In the genomic region with DNA sequence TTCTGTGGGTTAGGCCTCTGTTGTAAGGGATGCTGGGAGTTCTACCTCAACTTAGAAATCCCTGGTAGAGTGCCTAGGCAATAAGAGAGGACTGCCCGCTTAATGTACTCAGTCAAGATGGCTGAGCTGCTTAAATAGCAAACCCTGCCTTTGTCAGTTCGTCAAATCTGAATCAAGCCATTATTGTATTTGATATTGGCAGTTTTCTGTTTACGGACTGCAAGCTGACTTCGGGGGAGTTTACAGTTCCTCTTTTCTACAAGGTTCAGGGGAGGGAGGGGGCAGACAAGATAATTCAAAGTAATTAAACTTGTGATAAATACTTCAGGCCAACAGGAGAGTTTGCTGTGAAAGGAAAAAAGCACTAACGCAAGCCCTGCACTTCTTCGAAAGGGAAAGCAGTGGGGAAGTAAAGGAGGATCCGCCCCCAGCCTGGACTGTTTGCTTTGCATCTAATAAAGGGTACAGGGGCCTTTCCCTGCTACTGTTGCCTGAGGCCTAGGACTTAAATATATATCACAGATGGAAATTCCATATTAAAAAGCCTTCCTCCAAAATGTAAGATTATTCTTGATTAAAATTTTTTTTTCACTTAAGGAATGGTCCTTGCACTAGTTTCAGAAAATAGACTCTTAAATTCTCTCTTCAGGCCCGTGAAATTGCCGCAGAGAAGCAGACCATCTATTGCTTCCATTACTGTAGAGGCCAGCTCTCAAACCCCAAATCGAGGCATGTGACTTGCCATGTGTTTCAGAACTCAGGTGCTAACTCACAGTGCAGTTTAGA, we compare ENCODE assay signal across 9 mouse cellular contexts. TPM values are rescaled to one million over a fixed set of nuclear protein-coding genes. Genes with fewer than 3 reads are reported as not detected.
DNase-seq lines count a peak whose midpoint lies in the region; ATAC-seq lines count a peak whose summit lies in the region.
"Had no signal": no experiment of that assay in that cellular context is flagged by ENCODE, and none has a peak within 500 bp of the region (broad histone marks: within the 10 kb centered on the region; RNA-seq: fewer than 3 reads in every experiment).

No protein-coding gene starts in this region.

- DNase-seq in heart, adult 18-20 months: no peak
- DNase-seq in Muller cell, postnatal 12 days (ENCODE audit: inconsistent ontology term): peak; percentile 6
- DNase-seq in lung, postnatal 36 days: peak; percentile 8
- no peak for DNase-seq in testis, postnatal 14 days (ENCODE audit: low spot score)
- DNase-seq in urinary bladder, postnatal 36 days (ENCODE audit: low spot score in 2 of 2): no peak
- no peak for DNase-seq in layer of hippocampus, adult 11-12 months (ENCODE audit: low spot score)

- peak overlapping the region in 1 of 2 experiments; percentile 89; a peak in 2 of 4 replicates for H3K27ac ChIP-seq in heart, embryonic 14.5 days (replicated peaks in 1 of 2; ENCODE audit: control insufficient read depth in 1 of 2, insufficient read depth in 1 of 2, low read depth in 2 of 2, low read length in 2 of 2)

- no peak for ATAC-seq in heart, embryonic 14.5 days (ENCODE audit: insufficient number of reproducible peaks, insufficient read depth, low FRiP score, low read depth)
- ATAC-seq in granulocyte monocyte progenitor cell, adult 5-6 weeks (replicated peaks; ENCODE audit: poor library complexity, severe bottlenecking): peak; percentile 17

- H3K4me1 ChIP-seq in heart, embryonic 14.5 days (ENCODE audit: control insufficient read depth in 2 of 2, insufficient read depth in 2 of 2, low read length in 2 of 2): peaks cover 0 to 7% of the 10 kb centered on the region in 2 experiments; a peak in 2 of 4 replicates

- 44% methylated on average over 10 of the region's 10 CpGs for WGBS in heart, embryonic 14.5 days

- peak overlapping the region; percentile 90 for H3K9ac ChIP-seq in heart, embryonic 14.5 days (ENCODE audit: low read length)

- no peaks in the 10 kb centered on the region for H3K9me3 ChIP-seq in heart, embryonic 14.5 days (ENCODE audit: control insufficient read depth, low read length)

- H3K36me3 ChIP-seq in heart, embryonic 14.5 days (ENCODE audit: control insufficient read depth, insufficient read depth, low read length): no peaks in the 10 kb centered on the region
- H3K36me3 ChIP-seq: G1E had no signal

- peak overlapping the region; percentile 59 to 91; a peak in 3 of 4 replicates for H3K4me3 ChIP-seq in heart, embryonic 14.5 days (ENCODE audit: control insufficient read depth in 1 of 2, insufficient read depth in 1 of 2, low read depth in 1 of 2, low read length in 2 of 2)

- peak overlapping the region; percentile 83 for H3K4me2 ChIP-seq in heart, embryonic 14.5 days (ENCODE audit: low read length)

- no peaks in the 10 kb centered on the region for H3K27me3 ChIP-seq in heart, embryonic 14.5 days (ENCODE audit: control insufficient read depth, insufficient read depth, low read length)

RNA-seq across cellular contexts. Expression of a gene that starts 1.0 kb away (rescaled TPM):
- polyA plus RNA-seq in heart, embryonic 14.5 days (2014; fragmentation: Nextera tagmentation; extraction: Ambion mirVana): 9.6 and 11.6 TPM in 2 replicates
- 1 to 10 TPM; 6.6 to 8.5 TPM for total RNA-seq in heart, adult 18-20 months (2021)
- total RNA-seq in granulocyte monocyte progenitor cell, adult 5-6 weeks (2014; fragmentation: Nextera tagmentation): 37.8 and 46.1 TPM in 2 replicates
- total RNA-seq in granulocyte monocyte progenitor cell, adult 5-6 weeks (2017): 26.0 and 30.2 TPM in 2 replicates
- polyA plus RNA-seq: G1E had no signal

Comparison
In these comparisons a context has a peak if more than half of its experiments do, and no peak if none do; other contexts are left out.
1. DNase-seq: peak in Muller cell, postnatal 12 days (single experiment) and lung, postnatal 36 days (single experiment); none in heart, adult 18-20 months (0 of 2), testis, postnatal 14 days (single experiment), urinary bladder, postnatal 36 days (0 of 2) and layer of hippocampus, adult 11-12 months (single experiment).